Mouse (Mus musculus): Measurements from ENCODE around the gene Gm14819. TPM values are rescaled to one million over a fixed set of nuclear protein-coding genes. Genes with fewer than 3 reads are reported as not detected.
"Not testable (repeated sequence)": the region's sequence is repeated elsewhere in the genome, so short reads cannot be mapped to it uniquely, and the experiment has no call there.

Gene Gm14819
- polyA plus RNA-seq (2016; fragmentation: Nextera tagmentation; extraction: Ambion mirVana) = not detected in 2 replicates

DNA sequence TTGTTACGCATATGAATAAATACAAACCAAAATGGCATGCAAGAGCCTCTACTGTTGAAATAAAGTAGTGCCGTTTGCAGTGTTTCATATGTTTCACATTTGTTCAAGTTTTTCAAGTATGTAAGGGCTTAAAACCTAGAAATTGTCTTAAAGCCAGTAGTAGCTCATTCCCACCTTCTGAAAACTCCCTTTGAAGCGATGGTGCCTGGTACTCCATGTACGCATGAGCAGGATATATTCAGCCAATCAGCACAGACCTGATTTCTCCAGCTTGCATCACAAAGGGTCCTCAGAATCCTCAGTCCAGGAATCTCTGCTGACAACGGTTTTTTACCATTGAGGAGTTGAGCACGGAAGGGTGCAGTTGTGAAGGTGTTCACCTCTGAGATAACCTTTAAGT, at the start of gene Gm14819:
Gene Gm14819 (plus strand): TSS at position 301 of the 400 bp plus-strand sequence.
- not testable (repeated sequence) for H3K4me3 ChIP-seq; H3K36me3 ChIP-seq (replicated peaks); H3K27me3 ChIP-seq (ENCODE audit: poor library complexity, severe bottlenecking); H3K9me3 ChIP-seq; H3K4me1 ChIP-seq; DNase-seq (ENCODE audit: extremely low spot score, low spot score); H3K27ac ChIP-seq
- WGBS = no CpG with 5 or more reads among the region's 6 CpGs
